Comparison of ENCODE assay signal across 11 mouse cellular contexts in genomic region chr10:68318438-68318979, GRCm38 (mm10). TPM values are rescaled to one million over a fixed set of nuclear protein-coding genes. Genes with fewer than 3 reads are reported as not detected.
DNase-seq lines count a peak whose midpoint lies in the region; ATAC-seq and TF ChIP-seq lines count a peak whose summit lies in the region.
"Had no signal": no experiment of that assay in that cellular context is flagged by ENCODE, and none has a peak within 500 bp of the region (broad histone marks: within the 10 kb centered on the region; RNA-seq: fewer than 3 reads in every experiment).

No protein-coding gene starts in this region.

- no peak for TF ChIP-seq CTCF in intestine, postnatal 0 days (IDR thresholded peaks at IDR 0.05; ENCODE audit: low read depth)

- H3K9me3 ChIP-seq in intestine, embryonic 14.5 days (ENCODE audit: control insufficient read depth, low read length): no peaks in the 10 kb centered on the region
- no peaks in the 10 kb centered on the region for H3K9me3 ChIP-seq in intestine, postnatal 0 days (ENCODE audit: control insufficient read depth)
- no peaks in the 10 kb centered on the region for H3K9me3 ChIP-seq in intestine, embryonic 15.5 days

- peak; percentile 55 for DNase-seq in intestine, embryonic 14.5 days (ENCODE audit: low spot score)
- peak; percentile 6 for DNase-seq in urinary bladder, postnatal 14 days (ENCODE audit: low spot score)
- no peak for DNase-seq in urinary bladder, postnatal 4 days (ENCODE audit: low spot score in 2 of 2)
- peak; percentile 19 for DNase-seq in testis, postnatal 14 days (ENCODE audit: low spot score)
- DNase-seq in thymus, postnatal 36 days: no peak
- no peak for DNase-seq in spleen, adult 12 weeks (ENCODE audit: low spot score)
- DNase-seq: thymus, postnatal 25 days had no signal

- H3K27ac ChIP-seq in intestine, embryonic 14.5 days (ENCODE audit: low read depth): peak overlapping the region; percentile 78
- no peak overlapping the region for H3K27ac ChIP-seq in intestine, postnatal 0 days (ENCODE audit: low read depth, low read length)
- peak overlapping the region; percentile 72 for H3K27ac ChIP-seq in intestine, embryonic 15.5 days
- H3K27ac ChIP-seq: liver, embryonic 14.5 days had no signal

- H3K27me3 ChIP-seq in intestine, embryonic 14.5 days (replicated peaks; ENCODE audit: control insufficient read depth, insufficient read depth, low read length): no peaks in the 10 kb centered on the region
- no peaks in the 10 kb centered on the region for H3K27me3 ChIP-seq in intestine, postnatal 0 days (replicated peaks; ENCODE audit: control insufficient read depth, insufficient read depth, low read length)
- H3K27me3 ChIP-seq in intestine, embryonic 15.5 days (replicated peaks): no peaks in the 10 kb centered on the region
- H3K27me3 ChIP-seq: CH12.LX had no signal

- ATAC-seq in intestine, embryonic 14.5 days (replicated peaks; ENCODE audit: low FRiP score, low TSS enrichment, low read depth): no peak
- ATAC-seq in intestine, postnatal 0 days: no peak
- peak; percentile 79; the same call in 1 of the 2 replicates for ATAC-seq in intestine, embryonic 15.5 days

- no peaks in the 10 kb centered on the region for H3K36me3 ChIP-seq in intestine, embryonic 14.5 days (ENCODE audit: control insufficient read depth, insufficient read depth, low read length)
- H3K36me3 ChIP-seq in intestine, postnatal 0 days (ENCODE audit: control insufficient read depth, insufficient read depth): no peaks in the 10 kb centered on the region
- H3K36me3 ChIP-seq in intestine, embryonic 15.5 days: no peaks in the 10 kb centered on the region

- H3K4me1 ChIP-seq in intestine, embryonic 14.5 days (replicated peaks; ENCODE audit: control insufficient read depth, insufficient read depth, low read length): peaks cover 25% of the 10 kb centered on the region
- no peaks in the 10 kb centered on the region for H3K4me1 ChIP-seq in intestine, postnatal 0 days (replicated peaks; ENCODE audit: control insufficient read depth, insufficient read depth, low read length)
- H3K4me1 ChIP-seq in intestine, embryonic 15.5 days (replicated peaks): peaks cover 10% of the 10 kb centered on the region; the same call in 1 of the 2 replicates

- no peak overlapping the region for H3K4me3 ChIP-seq in intestine, embryonic 14.5 days (ENCODE audit: low read depth, low read length)
- no peak overlapping the region for H3K4me3 ChIP-seq in intestine, postnatal 0 days (ENCODE audit: low read depth, low read length)
- H3K4me3 ChIP-seq in intestine, embryonic 15.5 days (replicated peaks): no peak overlapping the region

- no peak overlapping the region for H3K9ac ChIP-seq in intestine, embryonic 14.5 days (ENCODE audit: low read length)
- no peak overlapping the region for H3K9ac ChIP-seq in intestine, postnatal 0 days (ENCODE audit: low read depth, low read length)
- no peak overlapping the region for H3K9ac ChIP-seq in intestine, embryonic 15.5 days
- H3K9ac ChIP-seq: liver, embryonic 14.5 days had no signal

- WGBS in intestine, embryonic 14.5 days: 27% methylated on average over 6 of the region's 6 CpGs
- 28% methylated on average over 6 of the region's 6 CpGs for WGBS in intestine, postnatal 0 days
- 30% methylated on average over 6 of the region's 6 CpGs for WGBS in intestine, embryonic 15.5 days

- H3K4me2 ChIP-seq in intestine, embryonic 14.5 days (ENCODE audit: low read length): no peak overlapping the region
- H3K4me2 ChIP-seq in intestine, postnatal 0 days (replicated peaks; ENCODE audit: low read depth): no peak overlapping the region
- no peak overlapping the region for H3K4me2 ChIP-seq in intestine, embryonic 15.5 days (replicated peaks)

RNA-seq across cellular contexts. Expression of gene Arid5b, which starts 40.0 kb away (rescaled TPM):
- 34.0 and 35.0 TPM in 2 replicates for polyA plus RNA-seq in intestine, embryonic 14.5 days (2014; fragmentation: Nextera tagmentation; extraction: Ambion mirVana)
- polyA plus RNA-seq in intestine, postnatal 0 days (2015; fragmentation: Nextera tagmentation; extraction: Ambion mirVana): 15.1 and 17.8 TPM in 2 replicates
- 27.2 and 29.0 TPM in 2 replicates for polyA plus RNA-seq in intestine, embryonic 15.5 days (2015; fragmentation: Nextera tagmentation; extraction: Ambion mirVana)

Comparison
In these comparisons a context has a peak if more than half of its experiments do, and no peak if none do; other contexts are left out.
1. DNase-seq: peak in intestine, embryonic 14.5 days (single experiment), urinary bladder, postnatal 14 days (single experiment) and testis, postnatal 14 days (single experiment); none in urinary bladder, postnatal 4 days (0 of 2), thymus, postnatal 36 days (0 of 2) and spleen, adult 12 weeks (single experiment).